Mouse (Mus musculus) spleen, adult 2 months (tissue): ENCODE results near the gene Fyttd1.

Experiments
- CTCF ChIP-seq: fragments of 200-500 bp; IDR thresholded peaks from 2 replicates; pipeline ENCODE4 v1.5.1; 2011; ENCODE audit warnings: mild to moderate bottlenecking, inconsistent platforms; ENCODE audit not compliant: insufficient read depth, insufficient read length, insufficient replicate concordance; ENCODE audit errors: extremely low read depth
- POLR2A ChIP-seq: fragments of 200-500 bp; IDR thresholded peaks from 2 replicates; pipeline ENCODE4 v1.6.1; 2011; ENCODE audit warnings: low read depth, low read length, inconsistent platforms

DNA sequence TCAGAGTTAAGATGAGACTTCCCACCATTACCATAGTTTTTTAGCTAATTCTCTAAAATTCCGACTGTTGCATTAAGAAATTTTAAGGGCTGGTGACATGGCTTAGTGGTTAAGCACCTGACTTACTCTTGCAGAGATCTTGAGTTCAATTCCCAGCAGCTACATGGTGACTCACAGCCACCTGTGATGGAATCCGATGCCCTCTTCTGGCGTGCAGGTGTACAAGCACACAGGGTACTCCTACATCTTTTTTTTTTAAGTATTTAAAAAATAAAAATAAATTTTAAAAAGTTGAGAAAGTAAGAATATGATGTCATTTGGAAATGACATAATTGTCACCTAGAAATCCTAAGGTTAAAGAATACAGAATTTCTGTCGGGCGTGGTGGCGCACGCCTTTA, 10.7 kb downstream of the Fyttd1 start:
- TF ChIP-seq CTCF, result no peak
- no peak for TF ChIP-seq POLR2A
